Mouse (Mus musculus): ENCODE results near the gene Gcdh.
"Not testable (repeated sequence)": the region's sequence is repeated elsewhere in the genome, so short reads cannot be mapped to it uniquely, and the experiment has no call there.

Gene Gcdh

DNA sequence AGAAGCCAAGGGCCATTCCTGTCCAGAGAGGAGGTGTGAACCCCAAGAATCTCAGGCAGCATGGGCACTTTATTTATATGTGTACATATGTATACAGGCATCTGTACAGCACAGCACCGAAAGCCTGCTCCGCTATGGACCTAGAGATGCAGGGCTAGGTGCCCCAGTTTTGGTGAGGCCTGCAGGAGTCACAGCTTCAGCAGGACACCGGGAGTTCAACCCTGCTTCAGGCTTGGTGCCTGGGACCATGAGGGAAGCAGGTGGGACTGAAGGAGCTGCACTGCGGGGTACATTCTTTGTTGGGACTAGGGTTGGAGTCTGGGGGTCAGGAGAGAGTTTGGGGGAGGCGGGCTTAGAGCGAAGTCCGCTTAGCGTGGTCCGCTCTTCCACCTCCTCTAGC lies 18.1 kb upstream of the Gcdh start:
- no peak for DNase-seq (ENCODE audit: extremely low spot score, low read depth, low spot score)

DNA sequence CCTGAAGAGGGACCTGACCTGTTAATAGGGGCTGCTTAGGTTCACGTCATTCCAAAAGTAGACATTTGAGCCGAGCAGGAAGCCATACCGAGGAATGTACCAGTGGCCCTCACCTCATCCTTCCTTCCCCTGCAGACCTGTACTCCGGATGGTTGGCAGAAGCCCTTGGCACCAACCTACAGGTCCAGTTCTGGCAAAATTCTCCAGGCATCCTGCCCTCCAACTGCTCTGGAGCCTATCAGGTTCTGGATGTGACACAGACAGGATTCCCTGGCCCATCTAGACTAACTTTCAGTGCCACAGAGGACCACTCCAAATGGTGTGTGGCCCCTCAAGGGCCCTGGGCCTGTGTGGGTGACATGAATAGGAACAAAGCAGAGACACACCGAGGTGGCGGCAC lies 16.8 kb upstream of the Gcdh start:
- no peak for DNase-seq (ENCODE audit: extremely low spot score, low read depth, low spot score)

DNA sequence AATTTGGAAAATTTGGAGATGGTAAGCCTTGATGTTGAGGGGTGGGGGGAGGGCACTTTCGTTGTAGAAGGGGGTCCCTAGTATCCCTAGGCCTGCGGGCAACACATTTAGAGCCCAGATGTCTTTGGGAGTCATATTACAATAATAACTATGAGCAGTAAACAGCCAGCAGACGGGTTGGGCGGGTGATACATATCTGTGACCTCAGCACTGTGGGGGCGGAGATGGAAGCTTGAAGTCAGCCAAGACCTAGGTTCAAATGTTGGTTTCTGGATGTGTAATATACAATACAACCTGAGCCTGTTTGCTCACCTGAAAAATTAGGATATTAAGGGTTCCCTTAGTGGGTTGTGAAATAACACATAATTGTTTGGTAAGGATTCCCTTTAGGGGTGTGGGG lies 16.2 kb upstream of the Gcdh start:
- DNase-seq (ENCODE audit: extremely low spot score, low read depth, low spot score): no peak

DNA sequence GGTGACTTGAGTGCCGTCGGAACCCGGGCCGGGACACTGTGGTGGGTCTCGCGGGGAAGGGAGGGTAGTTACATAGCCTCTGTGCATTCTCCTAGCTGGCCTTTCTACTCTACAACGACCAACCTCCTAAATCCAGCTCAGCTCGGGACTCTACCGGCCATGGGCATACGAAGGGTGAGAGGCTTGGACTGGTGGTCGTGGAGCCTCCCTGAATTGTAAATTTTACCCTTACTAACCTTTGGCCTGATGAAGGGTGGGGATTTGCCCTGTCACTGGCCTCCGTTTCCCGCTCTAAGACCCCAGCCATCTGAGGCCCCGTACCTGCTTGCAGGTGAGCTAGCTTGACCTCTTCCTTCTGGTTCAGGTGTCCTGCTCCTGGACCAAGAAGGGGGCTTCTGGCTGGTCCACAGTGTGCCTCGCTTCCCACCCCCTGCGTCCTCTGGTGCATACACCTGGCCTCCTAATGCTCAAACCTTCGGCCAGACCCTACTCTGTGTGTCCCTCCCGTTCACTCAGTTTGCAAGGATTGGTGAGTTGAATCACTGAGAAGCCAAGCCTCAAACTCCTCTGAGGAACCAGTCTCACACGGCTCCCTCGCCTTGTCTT lies 15.5 kb upstream of the Gcdh start:
- no peak for DNase-seq (ENCODE audit: extremely low spot score, low read depth, low spot score)

DNA sequence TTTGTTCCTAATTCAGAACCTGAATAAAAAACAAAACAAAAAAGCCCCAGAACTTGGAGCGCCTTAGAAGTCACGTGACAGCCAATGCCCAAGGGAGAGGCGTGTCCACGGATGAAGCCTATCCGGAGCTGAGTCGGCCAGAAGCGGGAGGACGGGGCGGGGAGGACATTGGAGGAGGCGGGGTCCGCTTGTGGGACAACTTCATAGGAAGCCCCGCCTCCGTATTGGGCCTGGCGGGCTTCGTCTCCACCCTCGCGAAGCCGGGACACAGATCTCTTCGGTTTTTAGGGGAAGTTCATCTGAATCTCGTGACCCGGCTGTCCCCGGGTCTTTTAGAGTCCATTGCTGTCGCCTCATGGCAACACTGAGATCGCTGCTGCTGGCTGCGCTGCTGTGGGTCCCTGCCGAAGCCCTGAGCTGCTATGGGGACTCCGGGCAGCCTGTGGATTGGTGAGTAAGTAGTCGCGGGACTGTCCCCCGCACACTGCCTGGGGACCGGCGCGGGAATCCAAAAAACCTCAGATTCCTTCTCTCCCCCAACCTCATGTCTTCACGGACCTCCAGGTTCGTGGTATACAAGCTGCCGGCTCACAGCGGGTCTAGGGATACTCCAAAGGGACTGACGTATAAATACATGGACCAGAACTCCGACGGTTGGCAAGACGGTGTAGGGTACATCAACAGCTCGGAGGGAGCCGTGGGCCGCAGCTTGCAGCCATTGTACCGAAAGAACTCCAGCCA lies 14.9 kb upstream of the Gcdh start, which contains the start of gene Dnase2a:
TSS of gene Dnase2a (plus strand) at position 140 of the 741 bp plus-strand sequence.
- peak; percentile 84 for DNase-seq (ENCODE audit: extremely low spot score, low read depth, low spot score)

DNA sequence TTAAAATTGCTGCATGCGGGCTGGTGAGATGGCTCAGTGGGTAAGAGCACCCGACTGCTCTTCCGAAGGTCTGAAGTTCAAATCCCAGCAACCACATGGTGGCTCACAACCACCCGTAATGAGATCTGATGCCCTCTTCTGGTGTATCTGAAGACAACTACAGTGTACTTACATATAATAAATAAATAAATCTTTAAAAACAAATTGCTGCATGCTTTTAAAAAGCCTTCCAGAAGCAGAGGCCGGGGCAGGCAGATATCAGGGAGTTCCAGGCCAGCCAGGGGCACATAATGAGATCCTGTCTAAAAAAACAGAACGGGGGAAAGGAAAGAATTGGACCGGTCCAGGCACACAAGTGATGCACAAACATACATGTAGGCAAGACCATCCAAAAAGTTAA lies 14.3 kb upstream of the Gcdh start:
- DNase-seq (ENCODE audit: extremely low spot score, low read depth, low spot score): not testable (repeated sequence)

DNA sequence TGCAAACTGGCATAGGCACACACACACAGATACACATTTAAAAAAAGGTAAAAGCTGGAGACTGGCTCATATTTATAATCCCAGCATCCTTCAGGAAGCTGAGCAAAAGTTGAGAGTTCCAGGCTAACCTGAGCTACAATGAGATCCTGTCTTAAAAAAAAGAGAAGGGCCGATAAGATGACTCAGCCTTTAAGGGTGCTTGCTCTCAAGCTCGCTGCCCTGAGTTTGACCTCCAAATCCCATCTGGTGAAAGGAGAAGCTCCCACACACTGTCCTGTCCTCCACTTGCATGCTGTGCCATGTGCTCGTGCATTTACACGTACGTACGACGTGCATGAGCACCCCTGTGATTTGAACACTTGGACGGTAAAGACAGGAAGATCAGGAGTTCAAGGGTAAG lies 13.8 kb upstream of the Gcdh start:
- no peak for DNase-seq (ENCODE audit: extremely low spot score, low read depth, low spot score)

DNA sequence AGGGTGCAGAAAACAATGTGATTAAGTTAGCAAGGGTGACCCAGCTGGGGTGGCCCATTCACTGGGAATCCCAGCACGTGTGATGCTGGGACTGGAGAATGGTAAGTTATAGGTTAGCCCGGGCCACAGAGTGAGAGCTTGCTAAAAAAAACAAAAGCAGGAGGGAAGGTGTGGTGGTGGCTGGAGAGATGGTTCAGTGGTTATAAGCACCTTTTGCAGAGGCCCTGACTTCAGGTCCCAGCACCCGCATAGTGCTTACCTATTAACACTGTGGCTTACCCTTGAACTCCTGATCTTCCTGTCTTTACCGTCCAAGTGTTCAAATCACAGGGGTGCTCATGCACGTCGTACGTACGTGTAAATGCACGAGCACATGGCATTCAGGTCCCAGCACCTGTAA lies 13.3 kb upstream of the Gcdh start:
- DNase-seq (ENCODE audit: extremely low spot score, low read depth, low spot score): no peak

DNA sequence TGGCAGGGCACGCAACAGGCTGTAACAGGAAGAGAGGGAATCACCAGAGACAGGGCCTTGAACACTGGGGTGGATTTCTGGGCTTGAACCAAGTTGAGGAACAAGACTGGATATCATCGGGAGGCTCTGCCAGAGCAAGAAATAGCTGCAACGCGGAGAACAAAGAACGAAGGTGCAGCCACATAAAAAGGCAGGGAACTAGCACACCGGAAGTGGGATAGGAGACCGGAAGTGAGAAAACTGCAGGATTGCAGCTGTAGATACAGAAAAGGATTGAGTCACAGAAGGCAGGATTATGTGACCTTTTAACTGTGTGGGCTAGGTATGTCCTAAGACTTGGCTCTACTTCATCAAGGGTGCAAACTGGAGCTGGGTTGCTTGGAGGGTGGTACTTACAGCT lies 10.6 kb upstream of the Gcdh start:
- no peak for DNase-seq (ENCODE audit: extremely low spot score, low read depth, low spot score)

DNA sequence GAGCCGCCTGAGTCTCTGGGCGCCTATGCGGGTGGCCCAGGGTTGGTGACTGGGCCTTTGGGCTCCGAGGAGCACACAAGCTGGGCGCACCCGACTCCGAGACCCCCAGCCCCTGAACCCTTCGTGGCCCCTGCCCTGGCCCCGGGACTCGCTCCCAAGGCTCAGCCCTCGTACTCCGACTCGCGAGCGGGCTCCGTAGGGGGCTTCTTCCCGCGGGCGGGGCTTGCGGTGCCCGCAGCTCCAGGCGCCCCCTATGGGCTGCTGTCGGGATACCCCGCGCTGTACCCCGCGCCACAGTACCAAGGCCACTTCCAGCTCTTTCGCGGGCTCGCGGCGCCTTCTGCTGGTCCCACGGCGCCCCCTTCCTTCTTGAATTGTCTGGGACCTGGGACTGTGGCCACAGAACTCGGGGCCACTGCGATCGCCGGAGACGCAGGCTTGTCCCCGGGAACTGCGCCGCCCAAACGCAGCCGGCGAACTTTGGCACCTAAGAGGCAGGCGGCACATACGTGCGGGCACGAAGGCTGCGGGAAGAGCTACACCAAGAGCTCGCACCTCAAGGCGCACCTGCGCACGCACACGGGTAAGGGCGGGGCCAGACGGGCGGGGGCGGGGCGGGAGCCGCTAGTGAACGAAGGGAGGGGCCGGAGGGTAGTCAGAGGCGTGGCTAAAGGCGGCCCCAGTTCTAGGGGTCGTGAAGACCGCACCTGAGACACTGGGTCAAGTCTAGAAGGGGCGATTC lies 9.4 kb upstream of the Gcdh start:
- DNase-seq (ENCODE audit: extremely low spot score, low read depth, low spot score): no peak

DNA sequence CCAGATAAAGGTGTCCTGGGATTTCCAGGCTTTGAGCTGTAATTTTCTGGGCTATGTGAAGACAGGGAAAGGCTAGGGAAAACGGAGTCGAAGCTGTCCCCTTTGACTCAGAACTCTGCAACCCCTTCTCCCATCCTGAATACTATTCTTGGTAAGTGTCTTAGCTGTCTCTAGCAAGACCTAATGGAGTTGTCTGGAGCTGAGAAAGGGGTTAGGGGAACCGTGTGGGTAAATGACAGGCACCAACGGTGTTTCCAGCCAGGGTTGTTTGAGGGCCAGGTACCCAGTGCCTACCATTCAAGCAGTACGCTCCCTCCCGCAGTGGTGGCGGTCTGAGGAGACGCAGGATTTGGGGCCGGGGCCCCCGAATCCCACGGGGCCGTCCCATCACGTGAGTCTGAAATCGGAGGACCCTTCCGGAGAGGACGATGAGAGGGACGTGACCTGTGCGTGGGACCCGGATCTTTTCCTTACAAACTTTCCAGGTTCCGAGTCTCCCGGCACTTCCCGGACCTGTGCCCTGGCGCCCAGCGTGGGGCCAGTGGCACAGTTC lies 8.7 kb upstream of the Gcdh start:
- no peak for DNase-seq (ENCODE audit: extremely low spot score, low read depth, low spot score)

DNA sequence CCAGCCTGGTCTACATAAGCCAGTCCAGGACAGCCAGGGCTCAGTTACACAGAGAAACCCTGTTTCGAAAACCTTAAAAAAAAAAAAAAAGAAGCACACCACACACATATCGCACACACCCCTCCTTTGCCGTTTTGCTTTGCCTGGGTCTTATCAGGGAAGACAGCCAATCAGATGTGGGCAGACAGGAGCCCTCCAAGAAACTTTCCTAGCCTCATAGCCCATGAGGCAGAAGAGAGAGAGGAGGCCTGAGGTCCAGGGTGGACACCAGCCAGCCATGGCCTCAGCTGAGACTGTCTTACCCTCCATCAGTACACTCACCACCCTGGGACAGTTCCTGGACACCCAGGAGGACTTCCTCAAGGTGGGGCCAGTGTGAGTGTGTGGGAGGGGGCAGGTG lies 8.0 kb upstream of the Gcdh start, which contains the start of gene Klf1:
TSS of gene Klf1 (plus strand) at position 177 of the 400 bp plus-strand sequence.
- no peak for DNase-seq (ENCODE audit: extremely low spot score, low read depth, low spot score)

DNA sequence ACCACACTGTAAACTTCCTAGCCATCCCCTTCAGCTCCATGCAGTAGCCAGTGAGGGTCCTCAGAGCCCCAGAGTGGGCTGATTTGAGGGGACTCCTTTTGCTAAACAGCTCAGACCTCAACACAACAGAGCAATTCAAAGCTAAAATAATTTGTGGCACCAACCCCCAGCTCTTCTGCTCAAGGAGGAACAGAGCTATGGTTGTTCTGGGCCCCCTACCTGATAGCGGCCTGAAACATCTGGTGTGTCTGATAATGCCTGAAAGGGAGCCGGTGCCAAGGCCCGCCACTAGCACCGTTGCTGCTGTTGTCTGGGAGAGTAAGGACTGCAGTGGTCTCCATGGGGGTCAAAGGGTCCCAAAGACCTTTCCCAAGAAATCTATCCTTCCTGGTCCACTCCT lies 7.3 kb upstream of the Gcdh start:
- no peak for DNase-seq (ENCODE audit: extremely low spot score, low read depth, low spot score)

DNA sequence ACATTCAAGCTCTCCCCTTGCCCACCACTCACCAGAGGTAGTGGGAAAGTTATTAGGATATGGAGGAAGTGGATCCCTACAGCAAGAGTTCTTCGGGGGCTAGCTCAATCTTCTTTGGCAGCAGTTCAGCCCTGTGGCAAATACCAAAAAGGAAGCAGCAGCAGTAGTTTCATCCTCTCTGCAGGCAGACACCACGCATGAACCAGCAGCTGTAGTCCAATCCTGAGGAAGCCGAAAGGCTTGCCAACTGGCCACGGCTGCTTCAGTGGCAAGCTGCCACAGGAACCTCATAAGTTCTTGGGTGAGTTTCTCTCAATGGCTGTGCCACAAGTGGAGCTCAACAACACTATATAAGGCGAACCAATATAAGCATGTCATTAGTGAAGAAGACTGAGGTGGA lies 2.2 kb upstream of the Gcdh start:
- no peak for DNase-seq (ENCODE audit: extremely low spot score, low read depth, low spot score)

DNA sequence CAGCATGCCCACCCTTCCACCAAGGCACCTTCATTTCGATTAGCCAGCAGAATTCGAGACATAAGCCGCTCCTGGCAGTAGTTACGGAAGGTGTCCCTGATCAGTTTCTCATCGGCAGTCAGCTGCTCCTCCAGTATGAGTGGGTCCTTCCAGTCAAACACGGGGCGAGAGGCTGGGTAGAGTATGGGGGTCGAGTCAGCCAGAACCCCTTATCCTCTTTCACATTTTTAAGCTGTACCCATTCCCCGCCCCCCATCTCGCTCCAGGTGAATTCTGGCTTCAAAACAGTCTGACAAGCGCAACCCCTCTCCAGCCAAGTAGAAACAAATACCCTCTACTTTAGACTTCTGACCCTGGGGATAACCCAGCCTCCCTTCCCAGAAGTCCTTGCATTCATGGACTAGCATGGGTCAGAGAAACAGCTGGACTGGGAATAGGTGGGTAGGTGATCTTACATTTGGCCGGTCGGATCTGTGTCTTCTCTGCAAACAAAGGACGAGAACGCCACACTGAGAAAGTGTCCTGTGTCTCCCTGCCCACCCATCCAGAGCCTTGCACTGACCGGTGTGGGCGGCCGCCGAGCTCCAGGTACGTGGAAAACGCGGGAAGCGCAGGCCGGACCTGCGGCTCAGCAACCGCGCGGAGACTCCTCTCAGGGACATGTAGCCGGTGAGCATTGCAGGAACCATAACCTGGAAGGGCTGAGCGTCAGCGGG lies 570 bp downstream of the Gcdh start:
- no peak for DNase-seq (ENCODE audit: extremely low spot score, low read depth, low spot score)

DNA sequence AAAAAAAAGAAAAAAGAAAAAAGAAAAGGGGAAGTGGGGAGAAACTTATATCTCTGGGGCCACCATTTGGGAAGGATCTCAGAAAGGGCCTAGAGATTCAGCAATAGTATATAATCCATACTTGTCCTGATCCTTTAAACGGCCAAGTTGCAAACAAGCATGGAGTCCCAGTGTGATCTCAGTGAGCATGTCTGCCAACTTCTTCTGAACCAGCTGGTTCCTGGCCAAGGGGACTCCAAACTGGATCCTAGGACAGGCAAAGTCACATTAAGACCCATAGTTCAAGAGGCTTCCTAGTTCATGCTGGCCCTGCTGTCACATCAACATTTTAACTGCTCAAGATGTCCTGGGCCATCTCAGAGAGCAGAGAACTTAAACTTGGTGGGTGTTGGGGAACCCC lies 4.6 kb downstream of the Gcdh start:
- no peak for DNase-seq (ENCODE audit: extremely low spot score, low read depth, low spot score)

DNA sequence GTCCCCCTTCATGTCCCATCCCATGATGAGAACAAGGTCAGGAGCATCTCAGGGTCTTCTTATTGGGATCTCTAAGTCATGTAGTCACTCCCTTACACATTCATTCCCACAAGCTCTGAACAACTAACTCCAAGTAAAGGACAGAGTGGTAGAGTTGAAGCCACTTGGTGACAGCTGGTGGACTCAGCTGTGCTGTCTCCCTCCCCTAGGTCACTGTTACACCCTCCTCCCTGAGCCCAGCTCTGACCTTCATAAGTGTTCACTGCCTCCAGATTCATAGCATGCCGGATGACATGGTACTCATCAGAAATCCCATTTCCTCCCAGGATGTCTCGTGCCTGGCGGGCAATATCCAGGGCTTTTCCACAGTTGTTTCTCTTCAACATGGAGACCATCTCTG lies 5.4 kb downstream of the Gcdh start:
- DNase-seq (ENCODE audit: extremely low spot score, low read depth, low spot score): no peak

DNA sequence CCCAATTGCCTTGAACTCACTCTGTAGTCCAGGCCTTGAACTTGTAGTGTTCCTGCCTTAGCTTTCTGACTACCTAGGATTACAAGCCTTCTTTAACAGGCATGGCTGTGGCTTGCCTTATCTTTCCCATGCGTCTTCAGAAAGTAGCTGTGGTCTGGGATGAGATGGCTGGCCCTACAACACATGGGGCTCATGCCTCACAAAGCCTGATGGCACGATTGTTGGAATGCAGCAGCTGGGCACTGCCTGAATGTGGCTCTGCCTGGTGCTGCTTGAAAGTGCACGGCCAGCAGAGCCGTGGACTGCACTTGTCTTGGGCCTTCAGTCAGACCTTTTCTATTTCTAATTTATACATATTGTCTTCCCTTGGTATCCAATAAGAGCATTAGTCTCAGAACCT lies 9.0 kb downstream of the Gcdh start:
- DNase-seq (ENCODE audit: extremely low spot score, low read depth, low spot score): no peak

DNA sequence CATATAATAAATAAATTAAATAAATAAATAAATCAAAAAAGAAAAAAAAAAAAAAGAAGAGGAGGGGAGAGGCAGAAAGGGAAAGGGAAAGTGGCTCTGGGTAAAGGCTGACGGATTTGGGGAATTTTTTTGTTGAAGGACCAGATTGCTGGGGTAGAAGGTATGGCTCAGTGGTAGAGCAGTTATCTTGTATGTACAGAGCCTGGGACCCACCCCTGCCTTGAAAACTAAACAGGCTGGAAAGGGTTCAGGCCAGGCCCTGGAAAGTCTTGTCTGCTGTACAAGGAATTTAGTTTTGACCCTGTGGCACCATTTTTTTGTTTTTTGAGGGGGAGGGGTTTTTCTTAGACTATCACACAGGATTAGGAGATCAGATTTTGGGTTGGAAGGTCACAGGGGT lies 14.8 kb downstream of the Gcdh start:
- no peak for DNase-seq (ENCODE audit: extremely low spot score, low read depth, low spot score)

DNA sequence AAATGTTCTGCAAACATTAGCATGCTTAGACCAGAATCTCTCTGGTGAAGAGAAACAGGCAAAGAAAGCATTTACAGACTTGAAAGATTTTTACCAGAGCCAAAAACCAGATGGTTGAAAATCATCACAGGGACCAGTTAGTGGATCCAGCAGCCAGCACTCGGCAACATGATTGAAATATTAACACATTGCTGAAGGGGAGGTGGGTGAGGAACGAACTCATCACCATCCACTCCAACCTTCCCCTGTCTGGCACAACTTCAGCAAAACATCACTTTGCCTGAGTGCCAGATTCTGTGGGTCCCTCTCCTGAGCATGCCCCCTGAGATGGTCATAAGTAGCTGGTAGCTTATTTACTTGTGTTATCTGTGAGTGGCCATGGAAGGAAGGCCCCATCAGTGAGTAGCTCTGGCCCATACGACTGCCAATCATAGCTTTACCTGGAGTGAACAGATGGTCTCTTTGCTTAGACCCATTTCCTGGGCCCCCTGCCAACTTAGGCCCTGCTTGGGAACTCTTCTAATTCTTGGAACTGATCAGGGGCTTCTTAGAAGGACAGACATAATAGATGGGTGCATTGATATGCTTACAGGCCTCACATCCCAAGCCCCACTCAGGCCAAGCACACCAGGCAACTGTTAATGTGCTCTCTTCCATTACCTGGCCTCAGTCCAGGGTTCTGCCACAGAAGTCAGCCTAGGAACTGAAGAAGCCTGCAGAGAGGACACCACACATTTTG lies 16.3 kb downstream of the Gcdh start:
- DNase-seq (ENCODE audit: extremely low spot score, low read depth, low spot score): no peak

DNA sequence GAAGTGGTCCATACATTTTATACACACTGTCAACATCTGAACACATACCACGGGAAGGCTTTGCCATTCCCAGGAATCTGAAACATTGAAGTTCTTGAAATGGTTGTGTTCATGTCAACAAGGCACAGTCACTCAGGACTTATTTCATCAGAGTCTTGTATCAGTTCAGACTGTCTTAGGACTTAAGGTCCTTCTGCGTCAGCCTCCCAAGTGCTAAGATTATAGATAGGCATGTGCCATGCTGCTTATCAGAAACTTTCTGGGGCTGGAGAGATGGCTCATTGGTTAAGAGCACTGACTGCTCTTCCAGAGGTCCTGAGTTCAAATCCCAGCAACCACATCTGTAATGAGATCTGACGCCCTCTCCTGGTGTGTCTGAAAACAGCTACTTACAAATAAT lies 19.4 kb downstream of the Gcdh start:
- no peak for DNase-seq (ENCODE audit: extremely low spot score, low read depth, low spot score)
